Mouse (Mus musculus) monocyte, adult 5-6 weeks (primary cell): Measurements from ENCODE around the gene Cox8a. TPM values are rescaled to one million over a fixed set of nuclear protein-coding genes. Genes with fewer than 3 reads are reported as not detected.
A peak's percentile ranks its signal among the peaks of the same experiment; 100 is the strongest.

Experiments
- ATAC-seq: fragments of 153-309, 156-312 bp; replicated peaks from 2 replicates; pipeline ENCODE4 v1.8.0; 2017; ENCODE audit warnings: mild to moderate bottlenecking; ENCODE audit not compliant: low TSS enrichment, insufficient number of reproducible peaks, severe bottlenecking, poor library complexity, low FRiP score
- total RNA-seq: library from RNA; stranded (forward); fragments of 200-1000, 200-491, 200-594 nt; gene quantifications from 3 replicates; pipeline ENCODE4 v1.2.3, GENCODE M21; 2017

Gene Cox8a
- 236 to 274 TPM (median 246 TPM) in 3 replicates for total RNA-seq

GRCm38 (mm10) chr19:7217162-7217925, at the start of gene Cox8a:
Cox8a (minus strand) TSS chr19:7217616.
- peak; percentile 96 for ATAC-seq

DNA sequence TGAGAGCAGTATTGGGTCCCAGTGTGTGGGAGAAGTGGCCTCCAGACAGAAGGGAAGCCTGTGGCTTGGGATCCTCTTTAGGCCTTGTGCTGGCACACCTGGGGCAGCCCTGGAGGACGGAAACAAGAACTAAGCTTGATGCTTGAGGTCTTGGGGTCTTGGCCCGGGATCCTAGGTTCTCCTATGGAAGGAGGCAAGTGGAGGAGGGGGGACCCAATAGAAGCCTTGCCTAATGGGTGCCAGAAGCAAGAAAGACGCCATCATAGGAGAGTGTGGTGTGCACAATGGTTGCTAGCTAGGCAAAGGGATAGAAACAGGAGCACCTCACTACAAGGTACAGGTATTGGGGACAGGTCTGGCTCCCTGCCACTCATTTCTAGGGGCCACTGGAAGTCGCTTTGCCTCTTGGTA, 49.0 kb upstream of the Cox8a start:
- no peak for ATAC-seq

- no peak for ATAC-seq
Measured at GRCm38 (mm10) chr19:7265478-7266191, 48.2 kb upstream of the Cox8a start.

DNA sequence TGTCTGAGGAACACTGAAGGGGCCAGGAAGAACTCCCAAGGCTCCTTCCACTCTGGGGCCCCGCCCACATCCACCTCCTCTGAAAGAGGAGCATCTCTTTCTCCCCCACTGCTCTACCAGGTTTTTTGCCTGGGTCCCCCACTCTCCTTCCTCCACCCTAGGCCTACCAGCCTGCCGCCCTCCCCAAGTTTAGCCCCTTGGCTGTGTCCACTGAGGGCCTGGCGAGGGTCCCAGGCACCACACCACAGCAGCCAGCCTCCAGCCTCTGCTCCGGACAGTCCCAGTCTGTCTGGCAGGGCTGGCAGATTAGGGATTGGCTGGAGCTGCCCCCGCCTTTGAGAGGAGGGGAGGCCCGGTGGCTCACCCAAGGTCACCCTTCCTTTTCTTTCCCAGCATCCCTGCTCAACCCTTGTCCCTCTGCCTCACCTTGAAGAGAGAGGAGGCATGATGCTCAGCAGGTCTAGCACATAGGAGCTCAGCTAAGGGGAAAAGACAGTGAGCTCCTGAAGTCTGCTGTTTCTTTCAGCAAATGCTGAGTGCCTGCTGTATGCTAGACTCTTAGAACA, 47.4 kb upstream of the Cox8a start:
- ATAC-seq, result no peak

- ATAC-seq, result 0 out of 2 replicates have a peak, but pooled peaks have one; percentile 38
Measured at GRCm38 (mm10) chr19:7264088-7264765, 46.8 kb upstream of the Cox8a start.

DNA sequence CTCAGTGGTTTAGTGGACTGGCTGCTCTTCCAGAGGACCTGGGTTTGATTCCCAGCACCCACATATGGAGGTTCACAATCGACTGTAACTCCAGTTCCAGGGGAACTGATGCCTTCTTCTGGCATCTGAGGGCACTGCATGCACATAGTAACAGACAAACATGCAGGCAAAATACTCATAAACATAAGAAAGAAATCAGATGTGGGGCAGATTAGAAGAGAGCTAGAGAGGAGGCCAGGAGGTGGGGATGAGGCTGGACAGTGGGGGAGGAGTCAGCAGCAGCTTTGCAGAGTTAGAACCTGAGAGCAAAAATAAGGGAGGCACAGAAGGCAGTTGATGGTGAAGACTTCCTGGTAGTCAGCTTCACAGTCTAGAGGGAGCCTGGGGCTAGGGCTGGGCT, 45.2 kb upstream of the Cox8a start:
- no peak for ATAC-seq

DNA sequence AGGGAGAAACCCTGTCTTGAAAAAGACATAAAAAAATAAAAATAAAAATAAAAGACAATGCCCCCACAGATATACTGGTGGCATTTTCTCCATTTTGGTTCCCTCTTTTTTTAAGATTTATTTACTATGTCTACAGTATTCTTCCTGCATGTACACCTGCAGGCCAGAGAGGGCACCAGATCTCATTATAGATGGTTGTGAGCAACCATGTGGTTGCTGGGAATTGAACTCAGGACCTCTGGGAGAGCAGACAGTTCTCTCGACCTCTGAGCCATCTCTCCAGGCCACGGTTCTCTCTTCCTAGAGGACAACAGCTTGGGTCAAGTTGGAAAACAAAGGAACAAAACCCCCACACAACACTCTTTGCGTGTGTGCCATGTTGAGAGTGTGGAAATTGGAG, 44.5 kb upstream of the Cox8a start:
- no peak for ATAC-seq

- ATAC-seq, result no peak
Measured at GRCm38 (mm10) chr19:7261476-7261875, 44.1 kb upstream of the Cox8a start.

GRCm38 (mm10) chr19:7257881-7258280, 40.5 kb upstream of the Cox8a start:
- ATAC-seq, result no peak

DNA sequence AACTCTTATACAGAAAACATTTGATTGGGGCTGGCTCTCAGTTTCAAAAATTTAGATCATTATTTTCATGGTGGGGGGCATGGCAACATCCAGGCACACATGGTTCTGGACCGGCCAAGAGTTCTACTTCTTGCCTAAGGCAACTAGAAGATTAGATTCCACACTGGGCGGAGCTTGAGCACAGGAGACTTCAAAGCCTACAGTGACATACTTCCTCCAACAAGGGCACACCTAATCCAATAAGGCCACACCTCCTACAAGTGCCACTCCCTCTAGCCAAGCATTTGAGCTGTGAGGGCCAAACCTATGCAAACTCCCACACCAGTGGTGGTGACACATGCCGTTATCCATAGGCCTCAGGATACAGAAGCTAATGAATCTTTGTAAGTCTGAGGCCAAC, 28.6 kb upstream of the Cox8a start:
- ATAC-seq, result no peak

DNA sequence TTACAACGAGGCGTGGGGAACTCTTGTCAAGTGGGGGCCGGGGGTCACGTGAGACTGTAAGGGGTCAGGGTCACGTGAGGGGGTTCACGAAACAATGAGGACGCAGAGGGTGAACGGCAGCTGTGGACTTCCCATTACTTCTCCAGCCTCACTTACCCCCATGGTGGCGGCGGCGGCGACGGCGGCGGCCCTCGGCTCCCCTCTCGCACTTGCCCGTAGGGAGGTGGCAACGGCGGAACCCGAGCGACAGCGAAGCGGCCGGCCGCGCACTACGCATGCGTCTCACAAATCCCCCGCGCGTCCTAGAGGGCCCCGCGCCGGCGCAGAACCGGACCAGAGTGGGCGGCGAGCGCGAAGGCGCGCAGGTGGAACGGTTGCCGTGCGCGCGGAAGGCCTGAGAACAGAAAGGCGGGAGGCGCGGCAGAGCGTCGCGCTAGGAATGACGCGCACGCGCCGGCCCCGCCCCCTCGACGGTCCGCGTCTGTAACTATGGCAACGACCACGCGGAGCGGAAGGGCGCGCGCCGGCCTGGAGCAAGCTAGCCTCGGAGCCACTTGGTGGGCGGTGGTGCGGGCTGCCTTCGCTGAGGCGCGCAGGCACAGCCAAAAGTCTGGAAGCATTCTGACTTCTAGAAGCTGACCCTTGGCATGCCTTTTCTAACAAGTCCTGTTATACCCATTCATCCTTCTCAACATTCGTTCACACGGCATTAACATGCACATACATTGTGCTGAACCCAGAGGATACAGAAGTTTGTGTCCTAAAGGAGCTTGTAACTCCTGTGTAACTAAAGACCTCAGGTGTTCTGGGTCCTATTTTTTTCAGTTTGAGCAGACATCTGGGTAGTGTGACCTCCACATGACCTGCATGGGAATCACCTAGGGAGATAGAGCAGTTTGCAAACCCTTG, 23.6 kb upstream of the Cox8a start, which contains the start of gene Naa40:
Naa40 (minus strand) TSS at position 402 of the 909 bp plus-strand sequence.
- ATAC-seq, result peak; percentile 88

DNA sequence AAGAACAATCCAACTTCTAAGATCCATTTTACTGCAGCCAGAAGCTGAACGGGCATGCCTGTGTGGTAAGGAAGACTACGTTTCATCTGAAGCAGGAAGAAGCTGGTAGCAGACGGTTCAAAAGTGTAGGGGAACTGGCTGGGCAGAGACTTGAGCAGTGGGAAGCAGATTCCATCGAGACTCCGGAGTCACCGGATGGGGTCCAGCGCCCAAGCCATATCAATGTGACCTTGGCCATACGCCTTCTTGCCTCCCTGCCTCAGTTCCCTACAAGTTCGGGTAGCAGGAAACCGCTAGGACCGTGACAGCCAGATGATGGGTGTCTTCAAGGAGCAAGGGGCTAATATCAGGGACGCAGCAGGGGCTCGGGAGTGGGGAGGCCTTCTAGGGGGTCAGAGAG, 22.9 kb upstream of the Cox8a start:
- no peak for ATAC-seq

GRCm38 (mm10) chr19:7239574-7239973, 22.2 kb upstream of the Cox8a start:
- ATAC-seq, result no peak

DNA sequence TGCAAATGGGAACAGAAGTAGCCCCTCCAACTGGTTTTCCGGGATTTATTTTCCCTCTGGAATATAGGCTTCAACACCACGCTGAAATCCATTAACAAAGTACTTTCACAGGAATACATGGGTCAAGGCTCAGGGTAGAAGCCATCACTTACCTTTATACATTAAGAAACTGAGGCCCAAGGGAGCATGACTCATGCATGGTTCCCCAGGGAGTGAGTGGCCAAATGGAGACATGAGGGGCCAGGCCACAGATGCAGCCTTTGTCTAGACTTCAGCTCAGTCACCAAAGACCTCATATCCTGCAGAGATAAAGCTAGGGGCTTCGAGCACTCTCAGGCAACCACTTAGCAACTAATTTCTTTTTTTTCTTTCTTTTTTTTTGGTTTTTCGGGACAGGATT, 19.3 kb upstream of the Cox8a start:
- no peak for ATAC-seq

GRCm38 (mm10) chr19:7236011-7236410, 18.6 kb upstream of the Cox8a start:
- no peak for ATAC-seq

GRCm38 (mm10) chr19:7235461-7235860, 18.0 kb upstream of the Cox8a start:
- ATAC-seq, result no peak

- peak; percentile 91 for ATAC-seq
Measured at GRCm38 (mm10) chr19:7234537-7235221, 17.3 kb upstream of the Cox8a start.

- ATAC-seq, result peak; percentile 87
Measured at GRCm38 (mm10) chr19:7226511-7226914, 9.1 kb upstream of the Cox8a start.
